Mouse (Mus musculus) myocyte (in vitro differentiated cells): ENCODE results near the gene 5730455P16Rik.
"Not testable (repeated sequence)": the region's sequence is repeated elsewhere in the genome, so short reads cannot be mapped to it uniquely, and the experiment has no call there.

ENCODE experiments used
- E2F4 ChIP-seq: IDR thresholded peaks from one replicate; pipeline ENCODE4 v1.6.1; 2011; ENCODE audit warnings: mild to moderate bottlenecking, control low read depth, moderate library complexity; ENCODE audit not compliant: insufficient read depth
- MAX ChIP-seq: IDR thresholded peaks from one replicate; pipeline ENCODE4 v1.6.1; 2011; ENCODE audit warnings: low read depth, mild to moderate bottlenecking, control low read depth
- MYOD1 ChIP-seq, 3 experiments: IDR thresholded peaks; one replicate each; pipeline ENCODE4 v1.6.1; 2011; ENCODE audit warnings: control low read depth in 2 of 3, low read depth in 2 of 3, mild to moderate bottlenecking in 2 of 3, moderate library complexity in 1 of 3; ENCODE audit not compliant: insufficient read length in 2 of 3, control insufficient read depth in 1 of 3
- MYOG ChIP-seq, 3 experiments: IDR thresholded peaks; one replicate each; pipeline ENCODE4 v1.6.1; 2011; ENCODE audit warnings: control low read depth in 2 of 3, low read depth in 2 of 3, mild to moderate bottlenecking in 2 of 3; ENCODE audit not compliant: insufficient read length in 2 of 3, control insufficient read depth in 1 of 3, insufficient read depth in 1 of 3
- POLR2A ChIP-seq: IDR thresholded peaks from one replicate; pipeline ENCODE4 v1.6.1; 2011; ENCODE audit warnings: low read depth, mild to moderate bottlenecking, control low read depth, moderate library complexity; ENCODE audit not compliant: insufficient read length
- POLR2AphosphoS2 ChIP-seq: IDR thresholded peaks from one replicate; pipeline ENCODE4 v1.6.1; 2011; ENCODE audit warnings: low read depth, control low read depth; ENCODE audit not compliant: insufficient read length
- REST ChIP-seq: IDR thresholded peaks from one replicate; pipeline ENCODE4 v1.6.1; 2011; ENCODE audit warnings: mild to moderate bottlenecking, control low read depth, moderate library complexity; ENCODE audit not compliant: insufficient read depth, insufficient read length
- SRF ChIP-seq: IDR thresholded peaks from one replicate; pipeline ENCODE4 v1.6.1; 2011; ENCODE audit warnings: low read depth; ENCODE audit not compliant: control insufficient read depth, insufficient read length
- TCF12 ChIP-seq: IDR thresholded peaks from one replicate; pipeline ENCODE4 v1.6.1; 2011; ENCODE audit warnings: mild to moderate bottlenecking, control low read depth; ENCODE audit not compliant: poor library complexity, insufficient read depth, severe bottlenecking
- TCF3 ChIP-seq: IDR thresholded peaks from one replicate; pipeline ENCODE4 v1.6.1; 2011; ENCODE audit warnings: low read depth, control low read depth; ENCODE audit not compliant: insufficient read length
- USF1 ChIP-seq: IDR thresholded peaks from one replicate; pipeline ENCODE4 v1.6.1; 2011; ENCODE audit warnings: low read depth, mild to moderate bottlenecking, control low read depth, moderate library complexity

DNA sequence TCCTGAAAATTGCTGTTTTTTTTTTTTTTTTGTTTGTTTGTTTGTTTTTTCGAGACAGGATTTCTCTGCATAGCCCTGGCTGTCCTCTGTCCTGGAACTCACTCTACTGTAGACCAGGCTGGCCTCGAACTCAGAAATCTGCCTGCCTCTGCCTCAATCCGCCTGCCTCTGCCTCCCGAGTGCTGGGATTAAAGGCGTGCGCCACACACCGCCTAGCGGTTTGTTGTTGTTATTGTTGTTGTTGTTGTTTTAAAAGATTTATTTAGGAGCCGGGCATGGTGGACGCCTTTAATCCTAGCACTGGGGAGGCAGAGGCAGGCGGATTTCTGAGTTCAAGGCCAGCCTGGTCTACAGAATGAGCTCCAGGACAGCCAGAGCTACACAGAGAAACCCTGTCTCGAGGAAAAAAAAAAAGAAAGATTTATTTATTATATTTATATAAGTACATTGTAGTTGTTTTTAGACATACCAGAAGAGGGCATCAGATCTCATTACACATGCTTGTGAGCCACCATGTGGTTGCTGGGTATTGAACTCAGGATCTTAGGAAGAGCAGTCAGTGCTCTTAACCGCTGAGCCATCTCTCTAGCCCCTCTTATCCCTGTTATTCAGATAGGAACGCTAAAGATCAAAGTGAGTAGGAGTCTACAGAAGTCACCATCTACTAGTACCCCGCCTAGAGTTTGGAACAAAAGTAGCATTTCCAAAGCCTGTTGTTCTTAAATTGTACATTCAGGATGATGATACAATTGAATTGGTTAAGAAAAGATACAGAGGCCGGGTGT, 48.4 kb upstream of the 5730455P16Rik start:
- not testable (repeated sequence) for TF ChIP-seq POLR2A; E2F4; MAX; REST; POLR2AphosphoS2; MYOG (IDR thresholded peaks at IDR 0.05; ENCODE audit: control insufficient read depth in 1 of 3, insufficient read depth in 1 of 3, insufficient read length in 2 of 3, low read depth in 2 of 3); USF1; TCF12; MYOD1 (IDR thresholded peaks at IDR 0.05; ENCODE audit: control insufficient read depth in 1 of 3, insufficient read length in 2 of 3, low read depth in 2 of 3); SRF; TCF3
